Mouse (Mus musculus): Measurements from ENCODE around the gene Cldn10. TPM values are rescaled to one million over a fixed set of nuclear protein-coding genes. Genes with fewer than 3 reads are reported as not detected.
"Not testable (repeated sequence)": the region's sequence is repeated elsewhere in the genome, so short reads cannot be mapped to it uniquely, and the experiment has no call there.

Gene Cldn10
- total RNA-seq (2021): under 1 TPM; 0.29 to 0.41 TPM
- long read RNA-seq, experiment 1, partial matches to known transcripts: 0 of 1 reads
- long read RNA-seq, experiment 1, other reads (novel, unspliced or antisense): 0 of 1 reads
- long read RNA-seq, experiment 2, partial matches to known transcripts: 0 of 1 reads
- long read RNA-seq, experiment 2, other reads (novel, unspliced or antisense): 0 of 1 reads

DNA sequence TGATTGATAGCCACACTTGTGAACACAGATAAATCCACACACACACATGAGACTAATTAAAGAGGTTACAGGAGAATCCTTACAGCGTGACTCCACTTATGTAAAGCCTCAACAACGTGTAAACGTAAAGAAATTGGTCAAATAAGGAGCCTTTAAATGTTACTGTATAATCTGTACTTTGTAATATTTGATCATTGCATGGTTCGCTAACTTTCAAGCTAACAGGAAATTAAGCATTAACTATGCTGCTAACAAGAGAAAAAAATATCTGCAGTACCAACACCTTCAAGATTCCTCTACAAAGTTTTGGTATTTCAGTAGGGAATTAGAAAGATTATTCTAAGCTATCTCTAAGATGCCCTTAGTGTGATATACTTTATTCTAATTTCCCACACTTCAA lies at the start of gene Cldn10:
Gene Cldn10 (plus strand): TSS at position 288 of the 400 bp plus-strand sequence.
- DNase-seq: no peak
- intact Hi-C loops (cut with DNase I): no loop called here

GRCm38 (mm10) chr14:118741780-118742179 lies 45.9 kb upstream of the Cldn10 start:
- intact Hi-C loops (cut with DNase I): no loop called here
- DNase-seq: no peak

DNA sequence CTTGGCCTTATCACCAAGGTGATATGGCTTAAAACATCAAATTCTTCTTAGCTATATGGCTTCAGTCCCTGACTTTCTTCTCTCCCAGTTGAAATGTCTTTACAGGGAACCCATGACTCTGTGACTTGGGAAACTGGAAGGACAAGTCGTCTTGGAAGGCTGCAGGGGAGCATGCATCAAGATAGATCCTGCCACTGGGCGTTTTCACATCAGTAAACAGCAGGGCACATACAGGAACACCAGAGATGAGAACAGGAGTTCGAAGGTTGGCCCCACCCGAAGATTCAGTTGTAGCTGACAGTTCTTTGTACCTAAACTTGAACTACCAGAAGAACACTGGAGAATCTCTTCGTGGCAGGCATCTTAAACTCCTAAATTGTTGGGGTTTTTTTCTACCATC lies 44.8 kb upstream of the Cldn10 start:
- intact Hi-C loops (cut with DNase I): no loop called here
- DNase-seq: no peak

- intact Hi-C loops (cut with DNase I): no loop called here
- DNase-seq: no peak
Observed at GRCm38 (mm10) chr14:118749068-118749467, 38.6 kb upstream of the Cldn10 start.

- DNase-seq: no peak
- intact Hi-C loops (cut with DNase I): no loop called here
Observed at GRCm38 (mm10) chr14:118749715-118750114, 38.0 kb upstream of the Cldn10 start.

GRCm38 (mm10) chr14:118750505-118751192 lies 37.1 kb upstream of the Cldn10 start:
- DNase-seq: no peak
- intact Hi-C loops (cut with DNase I): no loop called here

DNA sequence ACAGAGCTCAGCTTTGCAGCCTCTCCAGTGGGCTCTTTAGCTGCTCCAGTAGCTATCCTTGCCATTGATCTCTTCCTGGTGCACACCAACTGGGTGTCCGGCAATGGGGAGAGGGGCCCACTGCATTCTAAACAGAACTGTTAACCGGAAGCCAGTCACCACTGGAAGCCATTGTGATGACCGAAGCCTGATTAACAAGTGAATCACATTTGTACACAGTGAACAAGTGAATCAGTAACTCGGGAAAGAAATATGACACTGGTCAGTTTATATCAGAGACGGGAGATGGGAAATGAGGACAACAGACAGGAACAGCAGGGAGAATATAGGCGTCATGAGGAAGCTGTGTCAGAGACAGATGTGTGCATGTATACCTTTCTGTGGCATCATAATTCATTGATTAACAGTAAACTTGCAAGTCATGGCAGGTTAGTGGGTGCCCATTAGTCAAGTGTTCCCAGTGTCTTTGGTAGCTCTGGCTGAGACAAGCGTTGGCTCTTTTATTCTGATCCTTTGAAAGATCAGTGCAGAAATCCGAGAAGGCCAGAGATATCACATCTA lies 36.4 kb upstream of the Cldn10 start:
- no peak for DNase-seq
- intact Hi-C loops (cut with DNase I): no loop called here

DNA sequence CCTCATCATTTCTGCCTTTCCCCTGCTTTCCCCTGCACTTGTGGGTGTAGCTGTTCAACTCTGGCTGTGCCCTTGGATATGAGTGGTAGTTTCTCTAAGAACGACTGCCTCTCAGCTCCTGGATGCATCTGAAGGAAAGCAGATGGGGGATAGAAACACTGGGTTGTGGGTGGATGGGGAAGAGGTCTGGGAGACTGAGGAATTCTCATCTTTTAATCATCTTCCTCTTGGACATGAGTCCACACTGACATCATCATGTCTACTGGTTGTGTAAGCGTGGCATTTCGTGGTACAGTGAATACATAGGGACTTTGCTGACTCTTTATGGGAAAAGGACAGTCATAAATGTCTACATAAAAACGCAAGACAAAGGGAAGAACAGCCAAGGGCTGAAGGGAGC lies 31.7 kb upstream of the Cldn10 start:
- intact Hi-C loops (cut with DNase I): no loop called here
- no peak for DNase-seq

DNA sequence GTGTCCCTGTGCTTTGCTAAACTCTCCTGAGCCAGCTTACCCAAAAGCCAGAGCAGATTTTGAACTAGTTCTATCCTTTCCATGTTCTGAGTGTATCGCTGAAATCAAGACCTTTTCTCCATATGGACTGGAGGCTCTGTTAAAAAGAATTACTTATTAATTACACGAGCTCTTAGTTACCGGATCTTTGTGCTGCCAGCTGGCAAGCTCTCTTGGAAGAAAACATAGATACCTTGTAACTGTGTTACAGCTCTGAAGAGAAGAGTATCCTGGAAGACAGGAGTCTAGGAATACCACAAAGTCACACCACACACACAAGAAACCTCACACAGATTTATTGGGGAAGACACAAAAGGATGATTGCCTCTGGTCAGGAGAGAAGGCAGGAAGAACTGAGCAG lies 31.1 kb upstream of the Cldn10 start:
- intact Hi-C loops (cut with DNase I): no loop called here
- no peak for DNase-seq

GRCm38 (mm10) chr14:118763362-118763761 lies 24.3 kb upstream of the Cldn10 start:
- DNase-seq; intact Hi-C loops (cut with DNase I): not testable (repeated sequence)

DNA sequence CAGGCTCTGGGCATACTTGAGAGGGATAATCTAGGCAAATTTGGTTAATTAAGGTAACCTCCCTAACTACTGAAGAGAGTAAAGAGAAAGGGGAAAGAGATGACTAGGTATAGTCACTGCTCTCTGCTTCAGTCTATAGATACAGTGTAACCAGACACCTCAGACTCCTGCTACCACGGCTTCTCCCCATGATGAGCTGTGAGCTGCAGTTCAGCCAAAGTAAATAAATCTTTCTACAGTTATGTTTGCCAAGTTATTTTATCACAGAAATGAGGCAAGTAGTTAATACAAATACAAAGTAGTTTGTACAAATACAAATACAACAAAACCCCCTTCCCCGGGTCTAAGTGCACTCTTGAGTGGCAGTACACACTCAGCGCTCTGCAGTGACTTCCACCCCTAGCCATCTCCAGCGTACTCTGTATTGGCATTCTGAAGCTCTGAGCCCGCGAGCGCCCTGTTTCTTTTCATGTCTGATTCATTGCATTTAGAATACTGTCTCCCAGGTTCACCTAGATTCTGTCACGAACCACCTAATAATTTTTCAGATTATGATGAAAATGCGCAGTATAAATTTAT lies 23.7 kb upstream of the Cldn10 start:
- intact Hi-C loops (cut with DNase I): no loop called here
- DNase-seq: no peak

GRCm38 (mm10) chr14:118765306-118765705 lies 22.4 kb upstream of the Cldn10 start:
- intact Hi-C loops (cut with DNase I): loop anchor here (5.0 kb wide), 2 partner anchors 128 to 553 kb away; no protein-coding TSS in a partner anchor
- no peak for DNase-seq

DNA sequence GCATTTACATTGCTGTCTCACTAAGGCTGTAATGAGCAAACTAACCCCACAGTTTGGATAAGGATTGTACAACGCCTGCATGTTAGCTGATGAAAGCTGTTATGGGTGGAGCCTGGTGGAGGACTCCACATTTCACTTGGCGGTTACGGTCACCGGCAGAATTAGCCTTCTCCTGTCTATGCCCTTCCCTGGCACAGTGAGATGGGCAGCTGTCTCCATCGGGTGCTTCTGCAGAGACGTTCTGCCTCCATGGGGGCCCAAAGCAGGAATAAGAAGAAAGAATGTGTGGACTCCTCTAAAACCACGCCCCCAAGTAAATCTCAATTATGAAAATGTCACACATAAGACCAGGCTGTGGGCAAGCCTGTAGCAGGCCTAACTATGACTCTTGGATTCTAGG lies 21.8 kb upstream of the Cldn10 start:
- no peak for DNase-seq
- intact Hi-C loops (cut with DNase I): loop anchor here (5.0 kb wide), 2 partner anchors 129 to 554 kb away; no protein-coding TSS in a partner anchor

DNA sequence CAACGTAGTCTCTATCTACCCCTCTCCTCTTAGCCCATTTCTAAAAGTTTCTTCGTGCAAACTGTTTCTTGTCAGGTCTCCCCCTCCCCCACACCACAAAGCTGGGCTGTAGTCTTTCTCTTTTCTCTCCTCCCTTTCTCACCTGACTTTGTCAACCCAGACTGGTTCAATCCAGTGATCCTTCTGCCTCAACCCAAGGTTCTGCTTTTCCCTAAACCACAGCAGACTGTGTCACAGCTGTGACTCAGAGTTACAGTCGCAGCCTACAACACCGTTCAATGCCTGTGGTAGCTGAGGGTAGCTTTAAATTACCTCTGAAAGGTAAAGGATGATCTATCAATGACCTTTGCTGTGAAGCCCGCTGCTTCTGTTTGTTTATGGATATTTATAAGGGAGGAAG lies 21.3 kb upstream of the Cldn10 start:
- intact Hi-C loops (cut with DNase I): loop anchor here (5.0 kb wide), 2 partner anchors 129 to 554 kb away; no protein-coding TSS in a partner anchor
- DNase-seq: no peak

DNA sequence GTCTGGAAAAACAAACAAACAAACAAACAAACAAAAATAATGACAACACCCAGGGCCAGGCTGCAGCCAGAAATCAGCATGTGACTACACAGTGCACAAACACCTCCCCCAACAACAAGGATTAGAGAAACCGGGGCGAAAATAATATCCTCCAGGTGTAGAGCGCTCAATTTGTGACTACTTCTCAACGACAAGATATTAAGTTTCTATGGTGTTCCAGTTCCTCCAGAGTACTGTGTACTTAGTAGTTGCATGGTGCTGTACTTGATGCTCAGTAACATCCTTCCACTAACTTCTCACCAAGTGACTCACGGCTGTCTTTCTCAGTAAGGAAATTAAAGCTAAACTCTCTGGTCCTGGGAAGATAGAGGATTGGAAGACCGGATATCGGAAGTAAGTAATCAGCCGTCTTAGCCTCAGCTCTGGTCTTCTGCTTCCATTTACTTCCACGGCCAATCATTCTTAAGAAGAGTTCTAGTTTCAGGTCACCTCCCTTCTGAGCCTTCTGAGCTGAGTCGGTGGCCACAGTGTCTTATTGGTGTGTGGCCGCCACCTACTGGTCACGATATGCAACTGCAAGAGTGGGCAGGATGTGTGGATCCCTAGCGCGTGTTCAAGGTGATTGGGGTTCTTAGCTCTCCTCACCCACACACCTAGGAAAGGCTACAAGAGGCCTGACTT lies 19.9 kb upstream of the Cldn10 start:
- intact Hi-C loops (cut with DNase I): loop anchor here (1.0 to 5.0 kb wide), 4 partner anchors 66 to 556 kb away; no protein-coding TSS in a partner anchor
- peak; percentile 76 to 84 for DNase-seq

DNA sequence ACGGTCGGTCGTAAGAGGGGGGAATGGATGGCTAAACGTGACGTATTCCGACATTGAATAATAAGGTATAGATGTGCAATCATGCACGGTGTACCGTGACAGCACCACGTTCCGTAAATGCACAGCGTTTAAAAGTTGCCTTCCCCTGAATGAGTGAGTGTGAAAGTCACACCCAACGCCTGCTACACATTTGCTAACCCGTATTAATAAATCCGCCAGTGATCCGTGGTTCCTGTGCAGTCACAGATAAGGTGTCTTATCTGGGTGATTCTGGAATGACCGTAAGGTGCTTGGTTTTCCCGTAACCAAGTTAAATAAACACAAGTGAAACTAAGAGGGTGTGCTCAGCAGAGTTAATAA lies 19.4 kb upstream of the Cldn10 start:
- DNase-seq: no peak
- intact Hi-C loops (cut with DNase I): loop anchor here (1.0 to 5.0 kb wide), 4 partner anchors 66 to 556 kb away; no protein-coding TSS in a partner anchor

DNA sequence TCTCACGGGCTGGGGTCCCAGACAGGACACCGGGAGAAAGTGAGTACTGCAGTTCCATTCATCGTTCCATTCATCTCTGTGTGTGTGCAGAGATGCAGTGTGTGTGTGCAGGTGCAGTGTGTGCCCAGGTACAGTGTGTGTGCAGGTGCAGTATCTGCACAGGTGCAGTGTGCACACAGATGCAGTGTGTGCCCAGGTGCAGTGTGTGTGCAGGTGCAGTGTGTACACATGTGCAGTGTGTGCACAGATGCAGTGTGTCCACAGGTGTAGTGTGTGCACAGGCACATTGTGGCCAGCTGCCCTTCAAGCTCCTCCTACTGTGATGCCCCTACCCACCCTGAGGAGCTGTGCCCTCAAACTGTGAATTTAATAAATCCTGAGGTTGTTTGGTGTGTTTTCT lies 14.0 kb upstream of the Cldn10 start:
- no peak for DNase-seq
- intact Hi-C loops (cut with DNase I): loop anchor here (2.0 kb wide), 1 partner anchor 43 kb away; no protein-coding TSS in a partner anchor

DNA sequence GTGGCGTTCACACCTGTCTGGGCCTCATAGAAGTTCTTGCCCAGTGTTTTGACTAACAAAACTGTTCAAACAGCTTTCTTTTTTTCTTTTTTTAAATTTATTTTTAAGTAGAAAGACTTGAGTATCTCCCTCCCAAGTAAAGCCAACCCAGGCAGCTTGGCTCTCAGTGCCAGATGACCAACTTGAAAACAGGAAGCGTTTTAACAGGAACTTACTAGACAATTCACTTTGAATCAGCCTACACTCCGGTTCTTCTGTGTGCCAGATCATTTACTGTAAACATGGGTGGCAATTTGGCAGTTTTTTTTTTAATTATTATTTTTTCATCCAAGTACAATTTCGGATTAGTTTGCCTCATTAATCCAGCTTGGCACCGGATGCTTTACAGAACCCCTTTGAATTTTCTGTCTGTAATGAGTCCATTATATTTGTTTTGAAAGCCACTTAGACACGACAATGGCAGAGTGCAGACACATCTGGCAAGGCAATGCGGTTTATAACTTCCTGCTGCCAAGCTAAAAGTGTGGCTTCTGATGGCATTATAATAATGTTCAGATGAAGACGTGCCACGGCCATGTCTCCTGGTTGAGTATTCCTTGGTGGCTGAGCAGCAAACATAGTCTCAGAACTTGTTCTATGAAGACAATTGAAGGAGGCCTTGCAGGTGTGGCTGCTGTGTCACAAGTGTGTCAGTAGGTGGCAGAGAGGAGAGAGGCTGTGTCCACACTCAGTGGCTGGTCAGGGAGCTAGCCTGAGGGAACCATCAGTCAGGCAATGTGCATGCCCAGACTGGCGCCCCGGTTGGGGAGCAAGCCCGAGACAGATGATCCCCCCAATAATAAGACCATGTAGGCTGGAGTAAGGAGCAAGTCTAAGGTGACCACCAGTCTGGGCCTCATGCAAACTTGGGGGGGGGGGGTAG lies 12.9 kb upstream of the Cldn10 start:
- DNase-seq: peak in 1 of 2 experiments; percentile 23
- intact Hi-C loops (cut with DNase I): loop anchor here (2.0 kb wide), 1 partner anchor 42 kb away; no protein-coding TSS in a partner anchor

GRCm38 (mm10) chr14:118775554-118775953 lies 12.2 kb upstream of the Cldn10 start:
- intact Hi-C loops (cut with DNase I): loop anchor here (2.0 kb wide), 1 partner anchor 41 kb away; no protein-coding TSS in a partner anchor
- no peak for DNase-seq

DNA sequence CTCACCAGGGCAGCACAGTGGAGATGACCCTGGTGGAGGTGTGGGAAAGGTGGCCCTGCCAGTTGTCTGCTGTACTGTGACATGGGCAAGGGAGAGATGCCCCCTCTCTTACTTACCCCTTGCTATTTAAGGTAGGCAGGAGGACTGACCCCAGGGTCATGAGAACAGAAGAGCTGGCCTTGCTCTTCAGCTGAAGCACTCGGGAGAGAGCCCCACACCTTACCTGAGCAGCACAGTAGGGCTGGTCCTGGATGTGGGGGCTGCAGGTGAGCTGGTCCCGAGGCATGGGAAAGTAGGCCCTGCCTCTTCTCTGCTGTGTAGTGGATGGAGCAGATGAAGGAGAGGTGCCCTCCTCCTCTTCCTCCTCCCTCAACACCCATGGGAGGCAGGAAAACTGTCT lies 11.3 kb upstream of the Cldn10 start:
- intact Hi-C loops (cut with DNase I): no loop called here
- DNase-seq: no peak
